In the genomic region with DNA sequence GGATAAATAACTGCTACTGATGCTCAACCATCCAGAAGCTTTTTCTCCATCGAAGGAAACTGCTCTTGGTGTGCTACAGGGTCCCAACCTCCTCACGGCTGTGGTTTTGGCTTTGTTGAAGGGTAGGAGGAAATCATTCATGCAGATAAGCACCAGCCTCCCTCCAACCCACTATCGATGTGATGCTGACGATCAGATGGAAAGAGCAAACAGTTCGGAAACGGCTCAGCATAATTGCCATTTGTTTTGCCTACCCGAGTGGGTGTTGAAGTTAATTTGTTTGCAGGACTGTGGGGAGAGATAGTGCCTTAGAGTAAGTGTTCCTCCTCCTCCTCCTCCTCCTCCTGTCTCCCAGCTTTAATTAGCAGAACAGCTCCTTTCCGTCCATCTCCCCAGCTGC, we compare ENCODE assay signal across 23 mouse cellular contexts. TPM values are rescaled to one million over a fixed set of nuclear protein-coding genes. Genes with fewer than 3 reads are reported as not detected.
DNase-seq lines count a peak whose midpoint lies in the region; TF ChIP-seq lines count a peak whose summit lies in the region.
"Had no signal": no experiment of that assay in that cellular context is flagged by ENCODE, and none has a peak within 500 bp of the region (broad histone marks: within the 10 kb centered on the region; RNA-seq: fewer than 3 reads in every experiment).

No protein-coding gene starts in this region.

- TF ChIP-seq CTCF in layer of hippocampus, adult 2 months (conservative IDR thresholded peaks at IDR 0.05) = no peak

- H3K27ac ChIP-seq in layer of hippocampus, adult 2 months = no peak overlapping the region
- H3K27ac ChIP-seq: forebrain, embryonic 10.5 days; forebrain, embryonic 13.5 days; gastrocnemius, adult 2 months; heart, adult 2 months; heart, embryonic 10.5 days; heart, embryonic 13.5 days; hindbrain, embryonic 12.5 days had no signal

- peak; percentile 46 for DNase-seq in heart, adult 11 months
- no peak for DNase-seq in heart, postnatal 4 days
- peak; percentile 27 to 60 for DNase-seq in layer of hippocampus, adult 2 months (ENCODE audit: low spot score in 2 of 2)
- no peak for DNase-seq in layer of hippocampus, adult 9-10 months (ENCODE audit: low spot score)
- peak; percentile 42 for DNase-seq in brain, adult 2 months (ENCODE audit: low read depth, low spot score)
- peak; percentile 56 for DNase-seq in layer of hippocampus, adult 9-11 months
- no peak for DNase-seq in thymus, postnatal 14 days
- DNase-seq in thymus, postnatal 4 days = no peak
- DNase-seq: adrenal gland, adult 8-10 months; adrenal gland, postnatal 25 days; cerebellum, adult 18-20 months; cerebellum, adult 9-10 months; cerebellum, postnatal 14 days; gastrocnemius, adult 2 months; gastrocnemius, postnatal 25 days; heart, adult 2 months; heart, postnatal 14 days had no signal

- no peak overlapping the region for H3K4me3 ChIP-seq in layer of hippocampus, adult 2 months
- H3K4me3 ChIP-seq: forebrain, embryonic 10.5 days; forebrain, embryonic 13.5 days; gastrocnemius, adult 2 months; heart, adult 2 months; heart, embryonic 10.5 days; heart, embryonic 13.5 days; hindbrain, embryonic 12.5 days had no signal

RNA-seq across cellular contexts. Expression of a gene that starts 12.1 kb away (rescaled TPM):
- total RNA-seq in heart, postnatal 4 days (2021) = not detected
- total RNA-seq in layer of hippocampus, adult 2 months (2021) = 1 to 10 TPM; 8.0 to 9.5 TPM
- total RNA-seq: adrenal gland, adult 8-10 months; adrenal gland, postnatal 25 days; gastrocnemius, adult 2 months; gastrocnemius, postnatal 25 days; heart, adult 2 months; heart, postnatal 14 days; hematopoietic stem cell, adult 5-6 weeks had no signal

RNA-seq across cellular contexts. Expression of a gene that starts 27.4 kb away (rescaled TPM):
- 10 to 100 TPM; 22.7 to 23.5 TPM for total RNA-seq in heart, postnatal 4 days (2021)
- total RNA-seq in layer of hippocampus, adult 2 months (2021) = 10 to 100 TPM; 27.9 to 28.9 TPM

Comparison
In these comparisons a context has a peak if more than half of its experiments do, and no peak if none do; other contexts are left out.
1. DNase-seq: peak in heart, adult 11 months (single experiment), layer of hippocampus, adult 2 months (2 of 2), brain, adult 2 months (single experiment) and layer of hippocampus, adult 9-11 months (single experiment); none in heart, postnatal 4 days (single experiment), layer of hippocampus, adult 9-10 months (single experiment), thymus, postnatal 14 days (single experiment) and thymus, postnatal 4 days (single experiment).
2. RNA of a gene that starts 12.1 kb away (total RNA-seq): 8.0 to 9.5 TPM in layer of hippocampus, adult 2 months; not detected in heart, postnatal 4 days; every median in the first group is over 4 times any median in the second.